Mouse (Mus musculus): ENCODE data around the gene Igsf6.
"Not testable (repeated sequence)": the region's sequence is repeated elsewhere in the genome, so short reads cannot be mapped to it uniquely, and the experiment has no call there.

Gene Igsf6

GRCm38 (mm10) chr7:121053071-121053470 is 21.3 kb downstream of the Igsf6 start:
- no peak for DNase-seq (ENCODE audit: low spot score in 2 of 2)

GRCm38 (mm10) chr7:121047624-121048023 is 26.7 kb downstream of the Igsf6 start:
- DNase-seq (ENCODE audit: low spot score in 2 of 2): no peak

GRCm38 (mm10) chr7:121045671-121046453 is 28.5 kb downstream of the Igsf6 start:
- DNase-seq (ENCODE audit: low spot score in 2 of 2): no peak

GRCm38 (mm10) chr7:121044251-121044650 is 30.1 kb downstream of the Igsf6 start:
- DNase-seq (ENCODE audit: low spot score in 2 of 2): no peak

- DNase-seq (ENCODE audit: low spot score in 2 of 2): no peak
These were observed 30.9 kb downstream of the Igsf6 start for GRCm38 (mm10) chr7:121043510-121043909.

GRCm38 (mm10) chr7:121043004-121043403 is 31.4 kb downstream of the Igsf6 start:
- DNase-seq (ENCODE audit: low spot score in 2 of 2): no peak

- no peak for DNase-seq (ENCODE audit: low spot score in 2 of 2)
These were observed 32.4 kb downstream of the Igsf6 start for GRCm38 (mm10) chr7:121041989-121042388.

- DNase-seq (ENCODE audit: low spot score in 2 of 2): no peak
These were observed 33.8 kb downstream of the Igsf6 start for GRCm38 (mm10) chr7:121040595-121040994.

- DNase-seq (ENCODE audit: low spot score in 2 of 2): peak; percentile 17 to 29
These were observed 39.1 kb downstream of the Igsf6 start for GRCm38 (mm10) chr7:121035161-121035721.

GRCm38 (mm10) chr7:121034701-121035141 is 39.7 kb downstream of the Igsf6 start:
- peak; percentile 49 to 67 for DNase-seq (ENCODE audit: low spot score in 2 of 2)

- DNase-seq (ENCODE audit: low spot score in 2 of 2): peak; percentile 88 to 91
These were observed 40.3 kb downstream of the Igsf6 start, which contains the start of gene Mettl9 for GRCm38 (mm10) chr7:121033856-121034652. TSS of gene Mettl9 (plus strand) at chr7:121034445.

GRCm38 (mm10) chr7:121029947-121030346 is 44.4 kb downstream of the Igsf6 start:
- DNase-seq (ENCODE audit: low spot score in 2 of 2): not testable (repeated sequence)

GRCm38 (mm10) chr7:121026300-121026699 is 48.1 kb downstream of the Igsf6 start:
- DNase-seq (ENCODE audit: low spot score in 2 of 2): no peak

GRCm38 (mm10) chr7:121025221-121026008 is 49.0 kb downstream of the Igsf6 start:
- DNase-seq (ENCODE audit: low spot score in 2 of 2): no peak

- DNase-seq (ENCODE audit: low spot score in 2 of 2): peak in 1 of 2 experiments; percentile 20
These were observed 54.1 kb downstream of the Igsf6 start for GRCm38 (mm10) chr7:121020277-121020676.

GRCm38 (mm10) chr7:121018778-121019177 is 55.6 kb downstream of the Igsf6 start:
- no peak for DNase-seq (ENCODE audit: low spot score in 2 of 2)

GRCm38 (mm10) chr7:121014486-121014885 is 59.9 kb downstream of the Igsf6 start:
- no peak for DNase-seq (ENCODE audit: low spot score in 2 of 2)

Measured in right cerebral cortex, adult 2 months (tissue).